Mouse (Mus musculus) testis, adult 2 months (tissue): ENCODE results near the gene Glb1l. TPM values are rescaled to one million over a fixed set of nuclear protein-coding genes. Genes with fewer than 3 reads are reported as not detected.

ENCODE experiments used
- H3K27ac ChIP-seq: fragments of 200-500 bp; 2 replicates; pipeline ENCODE4 v1.5.1; 2012; ENCODE audit warnings: low read depth, low read length; ENCODE audit not compliant: control insufficient read depth, insufficient read depth
- H3K27me3 ChIP-seq: fragments of 200-500 bp; 2 replicates; pipeline ENCODE4 v1.6.1; 2012; ENCODE audit warnings: mild to moderate bottlenecking, low read length, moderate library complexity; ENCODE audit not compliant: control insufficient read depth, insufficient read depth
- H3K36me3 ChIP-seq: fragments of 200-500 bp; 2 replicates; pipeline ENCODE4 v1.6.1; 2012; ENCODE audit warnings: mild to moderate bottlenecking, low read length; ENCODE audit not compliant: control insufficient read depth, insufficient read depth
- H3K4me1 ChIP-seq: fragments of 200-500 bp; 2 replicates; pipeline ENCODE4 v1.6.1; 2012; ENCODE audit warnings: low read length; ENCODE audit not compliant: control insufficient read depth, insufficient read depth
- H3K4me3 ChIP-seq: fragments of 200-500 bp; 2 replicates; pipeline ENCODE4 v1.5.1; 2012; ENCODE audit warnings: low read depth, mild to moderate bottlenecking, low read length, moderate library complexity, mixed read lengths; ENCODE audit not compliant: control insufficient read depth
- CTCF ChIP-seq: fragments of 200-500 bp; IDR thresholded peaks from 2 replicates; pipeline ENCODE4 v1.5.1; 2012; ENCODE audit warnings: low read depth, mild to moderate bottlenecking, inconsistent platforms, low read length, moderate library complexity; ENCODE audit not compliant: control insufficient read depth, insufficient read depth, insufficient replicate concordance
- POLR2A ChIP-seq: fragments of 200-500 bp; IDR thresholded peaks from 2 replicates; pipeline ENCODE4 v1.6.1; 2012; ENCODE audit warnings: low read depth, mild to moderate bottlenecking, inconsistent platforms, low read length, moderate library complexity; ENCODE audit not compliant: control insufficient read depth
- polyA plus RNA-seq: library from polyadenylated mRNA; depleted of rRNA; stranded (reverse); fragments of >200 nt; gene quantifications from 2 replicates; pipeline ENCODE4 v1.2.3, GENCODE M21; 2012

The Glb1l gene
- polyA plus RNA-seq, 1 experiment = 129 TPM

GRCm38 (mm10) chr1:75179334-75180104 lies 31.1 kb downstream of the Glb1l start:
- TF ChIP-seq POLR2A (no peak), CTCF (no peak)
- Histone ChIP-seq H3K27ac (peak overlapping the region; percentile 39), H3K36me3 (no peaks in the 10 kb centered on the region), H3K27me3 (no peaks in the 10 kb centered on the region), H3K4me1 (peaks cover 11% of the 10 kb centered on the region), H3K4me3 (peak overlapping the region; percentile 77)

DNA sequence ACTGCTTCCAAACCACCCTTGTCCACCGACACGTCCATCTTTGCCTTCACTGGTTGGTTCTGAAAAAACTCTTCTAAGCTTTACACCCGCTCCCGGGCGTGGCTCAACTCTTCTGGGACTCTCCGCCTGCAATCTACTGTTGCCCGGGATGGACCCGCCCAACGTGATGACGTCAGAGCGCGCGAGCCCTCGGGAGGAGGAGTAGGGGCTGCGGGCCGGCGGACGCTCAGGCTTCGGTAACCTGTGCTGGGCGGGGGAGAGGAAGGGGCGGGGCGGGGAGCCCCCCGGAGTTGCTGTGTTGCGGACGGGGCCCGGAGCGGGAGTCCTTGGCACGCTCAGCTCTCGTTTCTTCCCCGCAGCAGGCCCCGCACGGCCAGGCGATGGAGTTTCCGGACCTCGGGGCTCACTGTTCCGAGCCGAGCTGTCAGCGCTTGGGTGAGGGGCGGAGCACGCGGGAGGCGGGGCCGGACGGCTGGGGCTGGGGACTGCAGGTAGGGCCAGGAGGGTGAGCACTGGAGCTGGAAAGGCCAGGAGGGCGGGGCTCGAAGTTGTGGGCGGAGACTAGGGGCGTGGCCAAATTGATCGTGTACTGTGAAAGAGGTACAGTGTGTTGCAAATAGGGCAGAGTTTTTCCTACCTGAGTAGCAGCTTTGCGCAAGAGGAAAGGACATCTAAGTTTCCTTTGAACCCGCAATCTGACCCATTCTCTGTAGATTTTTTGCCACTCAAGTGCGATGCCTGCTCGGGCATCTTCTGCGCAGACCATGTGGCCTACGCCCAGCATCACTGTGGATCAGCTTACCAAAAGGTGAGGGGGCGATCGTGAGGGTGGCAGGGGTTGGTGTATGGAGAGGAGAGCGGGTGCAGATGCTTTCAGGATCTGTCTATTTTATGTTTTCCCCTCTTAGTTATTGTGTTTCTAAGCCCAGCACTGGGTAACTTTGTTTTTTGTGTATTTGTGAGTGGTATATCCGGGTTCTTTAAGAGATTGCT lies 41.8 kb downstream of the Glb1l start, which contains the start of gene Zfand2b:
Zfand2b (plus strand) TSS at position 175 of the 993 bp plus-strand sequence.
- H3K27me3 ChIP-seq = no peaks in the 10 kb centered on the region
- H3K27ac ChIP-seq = peak within 1 kb of the TSS; percentile 73
- no peaks in the 10 kb centered on the region; the same call in 1 of the 2 replicates for H3K36me3 ChIP-seq
- peak within 1 kb of the TSS; percentile 88 for H3K4me3 ChIP-seq
- peaks cover 9% of the 10 kb centered on the region for H3K4me1 ChIP-seq
- TF ChIP-seq POLR2A = peak; percentile 78
- TF ChIP-seq CTCF = no peak

GRCm38 (mm10) chr1:75168093-75168471 lies 42.5 kb downstream of the Glb1l start:
- TF ChIP-seq CTCF (no peak), POLR2A (no peak)
- Histone ChIP-seq H3K4me3 (peak overlapping the region; percentile 88), H3K27me3 (no peaks in the 10 kb centered on the region), H3K36me3 (no peaks in the 10 kb centered on the region; the same call in 1 of the 2 replicates), H3K4me1 (peaks cover 9% of the 10 kb centered on the region), H3K27ac (peak overlapping the region; percentile 73)

DNA sequence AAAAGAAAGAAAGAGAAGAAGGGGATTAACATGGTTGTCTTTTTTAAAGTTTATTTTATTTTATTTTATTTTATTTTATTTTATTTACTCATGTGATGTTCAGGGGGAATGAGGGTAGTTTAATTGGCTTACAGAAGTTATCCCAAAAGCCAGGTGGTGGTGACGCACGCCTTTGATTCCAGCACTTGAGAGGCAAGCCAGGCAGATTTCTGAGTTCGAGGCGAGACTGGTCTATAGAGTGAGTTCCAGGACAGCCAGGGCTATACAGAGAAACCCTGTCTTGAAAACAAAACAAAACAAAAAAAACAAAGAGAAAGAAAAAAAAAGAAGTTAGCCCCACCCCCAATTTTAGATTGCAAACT lies 50.4 kb downstream of the Glb1l start:
- H3K36me3 ChIP-seq = no peaks in the 10 kb centered on the region
- no peaks in the 10 kb centered on the region for H3K27me3 ChIP-seq
- no peak overlapping the region for H3K27ac ChIP-seq
- no peak for TF ChIP-seq CTCF
- no peak for TF ChIP-seq POLR2A
- H3K4me1 ChIP-seq = no peaks in the 10 kb centered on the region
- H3K4me3 ChIP-seq = no peak overlapping the region

- Histone ChIP-seq H3K27me3 (no peaks in the 10 kb centered on the region), H3K4me1 (no peaks in the 10 kb centered on the region), H3K36me3 (no peaks in the 10 kb centered on the region)
These were observed 50.9 kb downstream of the Glb1l start for GRCm38 (mm10) chr1:75159540-75160255.

DNA sequence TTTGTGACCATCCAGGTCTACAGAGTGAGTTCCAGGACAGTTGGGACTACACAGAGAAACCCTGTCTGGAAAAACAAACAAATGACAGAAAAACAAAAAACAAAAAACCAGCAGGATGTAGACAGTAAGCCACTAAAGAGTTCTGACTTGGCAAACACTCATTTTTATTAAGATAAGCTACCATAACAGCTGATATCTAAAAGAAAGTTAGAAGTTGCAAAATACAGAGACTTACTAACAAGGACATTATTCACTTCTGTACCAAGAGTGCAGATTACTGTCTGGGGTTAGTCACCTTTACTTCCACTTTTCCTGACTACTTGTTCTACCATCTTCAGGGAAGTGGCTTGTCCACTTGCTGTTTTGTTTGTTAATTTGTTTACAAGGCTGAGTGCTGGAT lies 51.6 kb downstream of the Glb1l start:
- Histone ChIP-seq H3K36me3 (no peaks in the 10 kb centered on the region), H3K4me1 (no peaks in the 10 kb centered on the region), H3K27me3 (no peaks in the 10 kb centered on the region), H3K4me3 (no peak overlapping the region), H3K27ac (no peak overlapping the region)
- TF ChIP-seq POLR2A = no peak
- TF ChIP-seq CTCF = no peak

More at GRCm38 (mm10) chr1:75159540-75160255, 50.9 kb downstream of the Glb1l start:
- TF ChIP-seq CTCF (no peak), POLR2A (no peak)
- H3K27ac ChIP-seq = no peak overlapping the region
- no peak overlapping the region for H3K4me3 ChIP-seq
